Mouse (Mus musculus): ENCODE data around the gene Rpl35. TPM values are rescaled to one million over a fixed set of nuclear protein-coding genes. Genes with fewer than 3 reads are reported as not detected.
A peak's percentile ranks its signal among the peaks of the same experiment; 100 is the strongest.
"Not testable (repeated sequence)": the region's sequence is repeated elsewhere in the genome, so short reads cannot be mapped to it uniquely, and the experiment has no call there.

Rpl35 gene
- 100 to 1,000 TPM; 291 to 301 TPM for total RNA-seq (2021)
- long read RNA-seq, experiment 1, transcript Rpl35-201 (4 exons, 946 nt) = major isoform, 573 of 579 reads
- long read RNA-seq, experiment 1, partial matches to known transcripts = 1 of 579 reads
- long read RNA-seq, experiment 1, other reads (novel, unspliced or antisense) = 3 of 579 reads
- long read RNA-seq, experiment 2, transcript Rpl35-201 (4 exons, 946 nt) = major isoform, 567 of 577 reads
- long read RNA-seq, experiment 2, transcript Rpl35-203 (3 exons, 541 nt) = minor isoform, 6 of 577 reads
- long read RNA-seq, experiment 2, partial matches to known transcripts = 3 of 577 reads
- long read RNA-seq, experiment 2, other reads (novel, unspliced or antisense) = 1 of 577 reads

DNA sequence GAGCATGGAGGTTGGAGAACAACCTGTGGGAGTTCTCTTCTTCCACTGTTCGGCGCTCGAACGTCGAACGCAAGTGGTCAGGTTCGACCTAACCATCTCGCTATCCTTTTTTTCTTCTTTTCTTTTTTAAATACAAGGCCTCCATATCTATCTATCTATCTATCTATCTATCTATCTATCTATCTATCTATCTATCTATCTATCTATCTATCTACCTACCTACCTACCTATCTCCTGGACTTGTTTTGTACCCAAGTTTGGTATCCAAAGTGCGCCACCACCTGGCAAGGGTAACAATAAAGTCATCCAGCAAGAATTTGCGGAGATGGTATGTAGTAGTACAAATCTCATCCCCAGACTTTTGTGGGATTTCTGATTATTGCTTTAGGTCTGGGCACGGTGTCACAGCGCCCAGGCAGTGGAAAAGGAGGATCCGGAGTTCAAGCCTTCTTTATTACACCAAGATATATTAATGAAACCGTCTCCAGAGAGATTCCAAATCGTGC lies at the start of gene Rpl35:
Gene Rpl35, minus strand, starts transcription at position 51 of the 506 bp plus-strand sequence.
- no peak for DNase-seq (ENCODE audit: low spot score)

DNA sequence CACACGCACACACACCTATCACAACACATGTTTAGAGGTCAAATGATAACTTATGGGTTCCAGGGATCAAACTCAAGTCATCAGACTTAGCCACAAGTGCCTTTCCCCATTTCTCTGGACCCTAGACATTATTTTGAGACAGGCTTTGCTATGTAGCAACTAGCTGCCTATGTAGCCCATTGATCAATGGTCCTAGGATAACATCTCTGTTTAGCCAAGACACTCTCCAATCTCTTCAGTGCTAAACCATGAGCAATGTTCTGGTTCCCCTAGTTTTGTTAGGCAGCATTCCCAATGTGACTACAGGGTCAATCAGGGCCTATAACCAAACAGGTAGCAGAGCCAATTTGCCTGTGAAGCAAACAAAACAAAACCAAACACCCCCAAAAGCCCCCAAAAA lies 43.1 kb upstream of the Rpl35 start:
- no peak for DNase-seq (ENCODE audit: low spot score)

DNA sequence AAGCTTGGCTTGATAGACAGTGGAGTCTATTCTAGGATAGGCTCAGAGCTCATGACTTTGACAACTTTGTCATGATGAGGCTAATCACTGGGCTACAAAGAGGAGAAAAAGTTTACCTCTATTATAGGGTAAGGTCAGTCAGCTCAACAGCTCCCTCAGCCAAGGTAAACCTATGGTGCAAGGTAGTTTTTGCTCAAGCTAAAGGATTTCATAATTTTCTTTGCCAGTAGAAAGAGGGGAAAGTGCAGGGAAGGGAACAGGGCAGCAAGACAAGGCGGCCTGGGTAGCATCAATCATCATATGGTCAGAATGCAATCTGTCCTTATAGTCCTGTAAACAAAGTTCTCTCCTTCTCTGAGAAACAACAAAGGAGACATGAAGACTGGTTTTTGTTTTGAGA lies 34.8 kb upstream of the Rpl35 start:
- no peak for DNase-seq (ENCODE audit: low spot score)

DNA sequence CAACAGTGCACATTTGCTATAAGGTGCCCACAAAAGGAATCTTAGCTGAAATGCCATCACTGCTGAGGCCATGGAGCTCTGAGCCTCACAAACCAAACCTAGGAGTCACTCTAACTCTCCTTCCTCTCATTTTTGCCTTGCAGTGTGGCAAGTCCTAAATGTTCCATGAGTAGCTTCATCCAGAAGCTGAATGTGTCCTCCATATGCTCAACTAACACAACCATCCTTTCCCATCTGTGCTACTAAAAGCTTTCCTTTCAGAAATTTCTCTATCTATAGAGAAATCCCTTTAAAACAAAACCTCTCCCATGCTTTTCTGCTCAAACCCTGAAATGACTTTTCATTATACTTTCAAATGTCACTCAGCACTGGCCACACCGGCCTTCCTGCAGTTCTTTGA lies 26.2 kb upstream of the Rpl35 start:
- no peak for DNase-seq (ENCODE audit: low spot score)

DNA sequence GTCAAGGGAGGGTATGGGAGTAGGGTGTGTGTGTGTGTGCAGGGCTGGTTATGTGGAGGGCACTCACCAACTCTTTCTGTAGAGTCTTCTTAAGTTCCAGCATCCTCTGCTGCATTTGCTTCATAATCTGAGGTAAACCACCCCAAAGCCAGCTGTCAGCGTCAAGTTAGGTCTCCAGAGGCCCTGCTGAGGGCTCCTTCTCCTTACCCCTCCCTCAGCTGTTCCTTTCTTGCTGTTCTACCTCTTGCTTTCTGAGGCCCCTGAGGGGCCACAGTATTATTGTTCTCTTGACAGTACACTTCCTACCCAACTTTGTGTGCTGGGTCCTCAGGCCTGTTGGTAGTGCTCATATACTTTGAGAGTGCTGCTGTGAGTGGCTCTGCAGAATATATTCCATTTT lies 14.6 kb upstream of the Rpl35 start:
- no peak for DNase-seq (ENCODE audit: low spot score)

DNA sequence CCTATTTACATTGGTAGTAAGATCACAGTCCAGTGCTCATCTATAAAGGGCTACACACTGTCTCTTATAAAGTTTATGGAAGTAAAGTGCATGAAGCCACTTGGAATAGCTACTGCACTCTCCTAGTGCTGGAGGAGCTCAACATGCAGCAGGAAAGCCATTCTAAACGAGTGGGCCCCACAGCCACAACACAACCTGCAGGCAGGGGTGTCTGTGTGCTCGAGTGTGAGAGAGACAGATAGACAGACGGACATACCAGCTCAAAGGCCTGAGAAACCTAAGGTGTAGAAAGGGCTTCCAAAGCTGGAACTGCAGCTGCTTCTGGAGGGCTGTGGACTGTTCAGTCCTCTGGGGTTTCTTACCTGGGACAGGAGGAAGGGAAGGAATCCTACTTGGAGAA lies 11.2 kb upstream of the Rpl35 start:
- no peak for DNase-seq (ENCODE audit: low spot score)

DNA sequence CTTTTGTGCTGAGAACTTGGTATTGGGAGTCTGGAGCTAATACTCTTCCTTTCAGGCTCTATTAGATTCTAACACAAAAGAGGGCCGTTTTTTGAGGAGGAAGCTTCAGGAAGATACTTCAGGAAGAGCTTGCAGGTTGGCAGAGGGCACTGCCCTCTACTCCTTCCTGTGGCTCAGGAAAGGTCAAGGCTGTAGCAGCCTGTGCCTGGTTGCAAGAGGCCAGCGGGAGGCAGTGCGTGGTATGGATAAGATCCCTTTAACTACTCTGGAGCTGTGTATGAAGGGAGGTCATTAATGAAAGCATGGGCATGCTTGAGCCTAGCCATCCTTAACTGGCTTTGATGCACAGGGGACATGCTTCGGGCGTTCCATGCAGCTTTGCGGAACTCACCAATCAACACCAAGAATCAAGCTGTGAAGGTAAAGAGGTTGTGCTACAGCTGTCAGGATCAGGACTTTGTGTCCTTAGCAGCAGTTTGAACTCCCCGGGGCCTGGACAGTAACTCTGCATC lies 7.4 kb upstream of the Rpl35 start:
- DNase-seq (ENCODE audit: low spot score) = no peak

DNA sequence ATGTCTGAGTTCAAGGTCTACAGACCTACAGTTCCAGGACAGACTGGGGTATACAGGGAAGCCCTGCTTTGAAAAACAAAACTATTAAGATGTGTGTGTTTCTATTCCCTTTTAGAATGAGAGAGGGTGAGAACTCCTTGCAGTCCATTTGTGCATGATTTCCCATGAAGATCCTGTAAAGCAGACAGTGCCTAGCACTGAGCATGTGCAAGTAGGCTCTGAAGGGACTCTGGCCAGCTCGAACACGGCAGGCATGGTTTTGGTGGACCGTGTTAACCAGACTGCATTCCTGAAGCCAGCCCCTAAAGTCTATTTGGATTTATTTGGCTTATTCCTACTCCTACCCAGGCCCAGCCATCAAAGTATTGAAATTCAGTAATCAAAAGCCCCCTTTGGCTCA lies 6.5 kb upstream of the Rpl35 start:
- DNase-seq (ENCODE audit: low spot score) = no peak

DNA sequence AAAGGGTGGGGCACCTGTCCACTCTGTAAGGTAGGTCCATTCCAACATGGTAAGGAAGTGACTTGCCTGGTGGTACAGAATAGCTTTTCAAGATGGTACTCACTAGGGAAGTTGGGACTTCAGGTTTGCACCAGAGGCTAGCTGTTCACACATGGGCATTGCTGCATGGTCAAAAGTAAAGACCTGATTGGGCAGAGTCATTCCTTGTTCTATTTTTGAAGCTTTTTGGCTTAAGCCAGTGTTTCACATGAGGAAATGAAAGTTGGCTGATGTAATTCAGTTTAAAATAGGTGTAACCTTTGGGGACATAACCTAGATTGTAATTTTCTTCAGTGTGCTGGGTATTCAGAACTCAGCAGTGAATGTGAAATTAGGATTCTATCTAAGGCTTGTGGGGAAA lies 5.8 kb upstream of the Rpl35 start:
- DNase-seq (ENCODE audit: low spot score) = peak; percentile 58

DNA sequence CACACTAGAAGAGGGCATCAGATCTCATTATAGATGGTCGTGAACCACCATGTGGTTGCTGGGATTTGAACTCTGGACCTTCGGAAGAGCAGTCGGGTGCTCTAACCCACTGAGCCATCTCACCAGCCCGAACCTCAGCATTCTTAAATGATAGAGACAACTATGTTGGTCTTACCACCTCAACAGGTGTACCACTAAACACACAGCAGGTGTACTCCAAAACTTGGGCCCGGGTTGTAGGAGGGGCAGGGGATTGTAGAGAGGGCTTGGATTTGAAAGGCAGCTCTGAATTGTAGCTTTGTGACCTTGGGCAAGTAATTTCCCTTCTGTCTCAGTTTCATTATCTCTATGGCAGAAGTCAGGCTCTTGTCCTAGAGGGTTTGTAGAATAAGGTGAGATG lies 4.7 kb upstream of the Rpl35 start:
- not testable (repeated sequence) for DNase-seq (ENCODE audit: low spot score)

DNA sequence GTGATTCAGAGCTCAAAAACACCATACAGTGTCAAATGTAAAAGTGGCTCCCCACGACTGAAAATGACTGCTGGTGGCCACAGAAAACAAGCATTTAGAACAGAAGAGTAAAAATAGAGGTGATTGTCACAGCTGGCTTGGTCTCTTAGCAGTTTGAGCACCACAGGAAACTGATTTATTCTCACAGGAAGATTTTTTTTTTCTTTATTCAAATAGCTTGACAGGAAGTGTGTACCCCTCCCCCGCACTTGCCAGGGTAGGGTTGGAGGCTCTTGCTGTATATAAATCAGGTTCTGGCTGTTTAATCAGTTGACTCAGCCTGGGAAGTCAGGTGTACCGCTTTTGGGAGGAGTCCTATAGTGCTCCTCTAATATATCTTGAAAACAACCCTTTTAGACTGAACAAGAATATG lies 3.5 kb upstream of the Rpl35 start:
- no peak for DNase-seq (ENCODE audit: low spot score)

DNA sequence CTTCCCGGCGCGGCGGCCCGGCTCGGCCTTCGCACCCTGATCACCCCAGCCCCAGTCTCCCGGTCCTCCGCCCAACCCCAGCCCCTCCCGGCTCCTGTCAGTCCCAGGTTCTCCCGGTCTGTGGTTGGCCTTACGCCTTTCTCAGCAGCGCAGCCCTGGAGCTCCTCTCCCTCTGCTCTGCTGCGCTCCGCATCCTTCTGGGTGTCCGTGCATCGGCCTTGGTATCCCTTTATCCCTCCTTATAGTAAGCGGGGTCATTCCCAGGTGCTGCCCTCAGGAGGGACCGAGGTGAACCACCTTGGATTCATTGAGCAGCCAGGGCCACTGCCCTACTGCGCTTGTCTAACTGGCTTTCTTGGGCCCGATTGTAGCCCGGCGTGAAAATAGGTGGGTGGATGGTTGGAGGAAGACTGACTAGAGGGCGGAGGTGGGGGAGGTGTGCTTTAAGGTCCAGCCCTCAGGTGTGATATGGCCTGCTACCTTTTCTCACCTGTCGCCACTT lies 3.0 kb upstream of the Rpl35 start:
- DNase-seq (ENCODE audit: low spot score) = no peak

DNA sequence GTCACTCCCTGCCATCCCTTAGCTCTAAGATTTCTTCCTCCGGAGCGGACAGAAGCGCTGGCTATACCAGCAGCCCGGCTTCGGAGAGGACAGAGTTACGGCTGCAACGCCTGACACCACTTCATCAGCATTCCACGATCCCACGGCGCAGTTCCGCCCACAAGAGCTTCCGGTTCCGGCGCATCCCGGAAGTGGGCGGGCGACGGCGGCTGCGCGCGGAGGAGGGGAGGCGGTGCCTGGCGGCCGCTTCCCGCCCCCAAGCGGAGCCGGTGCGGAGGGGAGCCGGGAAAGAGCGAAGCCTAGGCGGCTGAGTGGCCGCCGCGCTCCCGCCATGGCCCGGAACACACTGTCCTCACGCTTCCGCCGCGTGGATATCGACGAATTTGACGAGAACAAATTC lies 2.4 kb upstream of the Rpl35 start:
- DNase-seq (ENCODE audit: low spot score) = peak; percentile 94

DNA sequence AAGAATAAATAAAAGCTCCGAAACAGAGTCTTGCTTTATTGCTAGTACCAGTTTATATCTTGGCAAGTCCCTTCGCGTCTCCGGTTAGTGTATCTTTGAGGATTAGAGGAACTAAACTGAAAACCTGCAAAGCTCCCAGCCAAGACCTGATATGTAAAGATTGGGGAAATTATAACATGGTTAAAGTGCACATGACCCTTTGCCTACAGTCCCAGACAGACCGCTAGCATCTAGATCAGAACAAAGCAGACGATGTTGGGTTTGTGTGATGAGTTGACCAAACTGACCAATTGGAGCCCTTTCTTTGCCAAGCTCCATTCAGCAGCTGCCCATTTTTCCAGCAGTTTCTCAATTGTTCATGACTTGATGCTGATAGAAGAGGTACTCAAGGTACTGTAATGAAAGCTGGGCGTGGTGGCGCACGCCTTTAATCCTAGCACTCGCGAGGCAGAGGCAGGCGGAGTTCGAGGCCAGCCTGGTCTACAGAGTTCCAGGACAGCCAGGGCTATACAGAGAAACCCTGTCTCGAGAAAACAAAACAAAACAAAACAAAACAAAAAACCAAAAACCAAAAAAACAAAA lies 816 bp upstream of the Rpl35 start:
- no peak for DNase-seq (ENCODE audit: low spot score)

DNA sequence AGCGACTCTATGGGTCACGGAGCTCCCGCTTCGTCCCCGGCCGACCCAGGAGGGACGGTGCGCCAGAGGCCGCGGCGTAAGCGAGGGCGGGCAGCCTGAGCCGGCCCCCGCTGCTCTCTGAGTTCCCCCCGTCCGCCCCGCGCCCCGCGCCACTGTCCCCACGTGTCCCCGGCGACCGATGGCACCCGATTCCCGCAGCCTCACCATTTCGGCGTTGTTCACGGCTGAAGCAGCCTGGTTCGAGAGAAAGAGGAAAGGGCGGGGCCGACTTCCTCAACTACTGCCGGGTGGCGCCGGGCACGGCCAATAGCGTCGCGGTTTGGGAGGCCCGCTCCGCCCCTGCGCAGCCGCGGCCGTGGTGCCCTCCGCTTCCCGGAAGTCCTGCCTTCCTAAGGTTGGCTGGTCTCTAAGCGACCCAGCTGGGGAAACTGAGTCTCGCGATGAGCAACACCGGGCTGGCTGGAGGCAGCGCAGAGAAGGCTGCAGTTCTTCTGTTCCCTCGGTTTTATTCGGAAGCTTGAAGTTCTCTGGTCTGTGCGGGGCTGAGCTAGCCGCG lies 466 bp downstream of the Rpl35 start, which contains the start of gene Arpc5l:
Gene Arpc5l, plus strand, starts transcription at position 469 of the 556 bp plus-strand sequence.
- peak; percentile 92 for DNase-seq (ENCODE audit: low spot score)

DNA sequence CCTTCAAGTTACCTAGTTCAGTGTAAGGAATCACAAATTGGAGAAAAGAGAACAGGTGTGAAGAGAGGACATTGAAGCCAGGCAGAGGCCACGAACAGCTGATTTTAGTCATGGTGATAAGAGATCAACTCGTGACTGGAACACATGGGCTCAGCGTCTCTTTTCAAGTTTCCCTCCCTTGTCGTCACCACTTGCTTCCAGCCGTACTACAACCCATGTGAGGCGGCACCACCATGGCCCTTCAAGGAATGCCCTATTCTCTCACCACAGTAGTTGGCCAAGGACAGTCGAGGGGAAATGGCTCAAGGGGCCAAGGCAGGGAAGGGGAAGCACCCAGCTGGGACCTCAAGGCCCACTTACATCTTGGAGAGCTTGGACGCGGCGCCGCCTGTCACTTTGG lies 1.1 kb downstream of the Rpl35 start:
- no peak for DNase-seq (ENCODE audit: low spot score)

DNA sequence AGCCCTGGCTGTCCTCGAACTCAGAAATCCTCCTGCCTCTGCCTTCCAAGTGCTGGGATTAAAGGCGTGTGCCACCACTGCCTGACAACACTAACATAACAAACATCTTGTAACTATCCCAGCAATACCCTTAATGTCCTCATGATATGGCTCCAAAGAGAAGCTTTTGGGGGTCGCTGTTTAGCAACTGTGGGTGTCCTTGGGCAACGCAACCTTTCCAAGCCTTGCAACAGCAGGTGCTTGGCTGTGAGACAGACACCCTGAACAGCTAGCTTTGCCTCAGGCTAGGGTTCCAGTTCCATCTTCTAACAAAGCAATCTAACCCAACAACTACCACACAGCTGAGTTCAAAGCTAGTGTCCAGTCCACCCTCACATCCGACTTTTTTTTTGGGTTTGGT lies 1.9 kb downstream of the Rpl35 start:
- no peak for DNase-seq (ENCODE audit: low spot score)

DNA sequence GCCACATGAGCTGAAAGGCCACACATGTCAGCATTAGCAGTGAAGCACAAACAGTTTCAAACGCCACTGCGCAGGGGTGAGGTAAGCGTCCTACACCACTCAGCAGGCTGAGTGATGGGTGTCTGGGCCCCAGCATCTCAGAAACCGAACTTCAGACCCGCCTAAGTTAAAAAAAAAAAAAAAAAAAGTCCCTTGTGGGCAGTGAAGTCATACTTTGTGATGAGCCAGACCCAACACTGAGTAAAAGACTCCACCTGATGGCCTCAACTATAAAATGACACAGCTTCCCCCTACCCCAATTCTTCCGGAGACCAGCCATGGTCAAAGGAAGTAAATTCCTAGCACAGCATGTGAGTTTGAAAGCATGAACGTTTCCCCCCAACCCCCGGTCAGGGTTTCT lies 2.3 kb downstream of the Rpl35 start:
- DNase-seq (ENCODE audit: low spot score) = no peak

DNA sequence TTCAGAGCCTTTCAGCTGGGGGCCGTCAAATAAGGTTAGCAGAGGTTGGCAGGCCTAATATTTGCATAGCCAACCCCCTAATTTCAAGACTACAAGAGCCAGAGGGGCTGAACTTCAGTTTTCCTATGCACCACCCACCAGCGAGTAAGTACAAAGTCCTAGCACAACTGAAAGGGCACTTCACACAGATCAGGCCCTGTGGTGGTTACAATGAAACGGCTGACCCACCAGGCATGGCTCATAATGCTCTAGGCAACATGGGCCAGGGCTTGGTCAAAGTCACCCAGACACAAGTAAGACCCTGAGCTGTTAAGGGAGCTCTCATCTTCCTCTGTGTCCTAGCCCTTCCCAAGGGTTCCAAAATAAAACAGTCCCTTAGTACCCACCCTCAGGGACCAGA lies 3.6 kb downstream of the Rpl35 start:
- no peak for DNase-seq (ENCODE audit: low spot score)

DNA sequence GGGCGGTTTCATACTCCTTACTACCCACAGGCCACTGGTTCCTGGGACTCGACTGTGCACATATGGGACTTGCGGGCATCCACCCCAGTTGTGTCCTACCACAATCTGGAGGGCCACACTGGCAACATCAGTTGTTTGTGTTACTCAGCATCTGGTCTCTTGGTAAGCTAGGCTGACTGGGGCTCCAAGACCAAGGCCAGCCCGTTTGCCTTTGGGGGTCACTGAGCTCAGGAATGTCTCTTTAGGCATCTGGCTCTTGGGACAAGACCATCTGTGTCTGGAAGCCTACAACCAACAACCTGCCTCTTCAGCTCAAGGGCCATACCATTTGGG lies 4.9 kb downstream of the Rpl35 start:
- DNase-seq (ENCODE audit: low spot score) = no peak

DNA sequence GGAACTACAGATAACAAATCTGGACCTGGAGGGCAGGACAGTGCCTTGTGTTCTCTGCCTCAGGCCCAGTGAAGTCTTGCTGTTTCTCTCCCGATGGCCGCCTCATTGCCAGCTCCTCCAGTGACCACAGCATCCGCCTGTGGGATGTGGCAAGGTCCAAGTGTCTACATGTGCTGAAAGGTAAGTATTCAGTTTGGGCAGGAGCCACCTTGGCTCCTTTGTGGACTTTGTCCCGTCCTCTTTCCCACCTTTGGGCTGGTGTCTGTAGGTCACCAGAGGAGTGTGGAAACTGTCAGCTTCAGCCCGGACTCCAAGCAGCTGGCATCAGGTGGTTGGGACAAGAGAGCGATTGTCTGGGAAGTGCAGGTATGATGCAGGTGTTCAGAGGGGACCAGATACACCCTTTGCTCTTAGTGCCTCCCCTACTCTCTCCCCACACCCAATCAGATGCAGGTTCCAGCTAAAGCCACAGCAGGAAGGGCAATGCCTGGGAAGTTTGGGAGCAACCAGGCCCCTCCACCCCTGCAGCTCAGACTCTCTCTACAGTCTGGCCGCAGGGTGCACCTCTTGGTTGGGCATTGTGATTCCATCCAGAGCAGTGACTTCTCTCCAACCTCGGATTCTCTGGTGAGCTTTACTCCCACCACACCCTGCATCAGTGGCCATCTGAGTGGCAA lies 5.4 kb downstream of the Rpl35 start:
- DNase-seq (ENCODE audit: low spot score) = no peak

DNA sequence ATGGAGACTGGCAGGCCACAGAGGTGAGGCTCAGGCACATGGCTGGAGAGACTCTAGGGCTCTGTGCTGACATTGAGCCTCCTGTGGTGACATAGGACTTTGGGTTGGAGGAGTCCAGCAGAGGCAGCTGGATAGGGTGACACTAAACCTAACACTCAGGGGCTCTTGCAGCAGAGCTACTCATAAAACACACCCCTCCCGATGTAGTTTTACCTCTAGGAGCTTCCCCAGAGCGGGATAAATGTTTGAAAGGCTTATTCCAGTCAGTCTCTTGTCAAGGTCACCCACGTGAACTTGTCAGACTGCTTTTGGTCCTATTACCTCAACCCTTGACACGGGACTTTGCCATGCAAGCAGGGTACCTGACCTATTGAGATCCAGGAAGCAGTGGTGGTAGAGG lies 6.0 kb downstream of the Rpl35 start:
- DNase-seq (ENCODE audit: low spot score) = no peak
